Comparison of ENCODE assay signal across 7 mouse cellular contexts in genomic region chr7:110002968-110003367, GRCm38 (mm10). TPM values are rescaled to one million over a fixed set of nuclear protein-coding genes. Genes with fewer than 3 reads are reported as not detected.
DNase-seq lines count a peak whose midpoint lies in the region; ATAC-seq and TF ChIP-seq lines count a peak whose summit lies in the region.

No protein-coding gene starts in this region.

- H3K79me2 ChIP-seq in myocyte (ENCODE audit: control insufficient read depth, insufficient read depth), result no peaks in the 10 kb centered on the region

- no peaks in the 10 kb centered on the region for H3K36me3 ChIP-seq in liver, embryonic 11.5 days (ENCODE audit: control insufficient read depth, insufficient read depth, low read length)
- H3K36me3 ChIP-seq in myocyte (ENCODE audit: control insufficient read depth, insufficient read depth), result no peaks in the 10 kb centered on the region

- 0 out of 2 replicates have a peak overlapping the region, but pooled peaks have one; percentile 16 for H3K9ac ChIP-seq in liver, embryonic 11.5 days (ENCODE audit: low read depth, low read length)

- 13% methylated on average over 20 of the region's 20 CpGs for WGBS in liver, embryonic 11.5 days

- peak; percentile 52 for TF ChIP-seq POLR2A in myocyte (IDR thresholded peaks at IDR 0.05; ENCODE audit: insufficient read length, low read depth)

- peak overlapping the region; percentile 46 for H3K4me2 ChIP-seq in liver, embryonic 11.5 days
- H3K4me2 ChIP-seq in myocyte (ENCODE audit: low read depth), result peak overlapping the region; percentile 76

- H3K9me3 ChIP-seq in liver, embryonic 11.5 days (ENCODE audit: control insufficient read depth, low read length), result no peaks in the 10 kb centered on the region

- ATAC-seq in liver, embryonic 11.5 days (replicated peaks; ENCODE audit: low FRiP score), result peak; percentile 56

- H3ac ChIP-seq in myocyte (ENCODE audit: control insufficient read depth, insufficient read length), result no peak overlapping the region

- no peak overlapping the region; the same call in 1 of the 2 replicates for H3K4me3 ChIP-seq in liver, embryonic 11.5 days (ENCODE audit: low read depth, low read length)
- no peak overlapping the region for H3K4me3 ChIP-seq in myocyte

- no peaks in the 10 kb centered on the region; the same call in 1 of the 2 replicates for H3K4me1 ChIP-seq in liver, embryonic 11.5 days (replicated peaks; ENCODE audit: control insufficient read depth, insufficient read depth, low read length)

- H3K27me3 ChIP-seq in liver, embryonic 11.5 days (replicated peaks; ENCODE audit: control insufficient read depth, insufficient read depth, low read length), result 0 out of 2 replicates have a peak, but pooled peaks cover 2% of the 10 kb centered on the region
- H3K27me3 ChIP-seq in myocyte (ENCODE audit: control insufficient read depth, insufficient read depth, insufficient read length), result no peaks in the 10 kb centered on the region

- H3K27ac ChIP-seq in liver, embryonic 11.5 days (ENCODE audit: low read depth, low read length), result no peak overlapping the region

- peak; percentile 11 to 17 for DNase-seq in adrenal gland, postnatal 4 days (ENCODE audit: low spot score in 2 of 2)
- DNase-seq in embryo, embryonic 11 days, result peak; percentile 77
- DNase-seq in heart, adult 18-20 months, result peak; percentile 42 to 64
- DNase-seq in kidney, adult 18-20 months, result peak; percentile 68
- DNase-seq in liver, embryonic 11.5 days (ENCODE audit: low spot score), result peak; percentile 39
- peak; percentile 64 for DNase-seq in urinary bladder, postnatal 14 days (ENCODE audit: low spot score)

TF ChIP-seq in myocyte, 11 proteins besides CTCF, POLR2A, EP300 and RAD21:
- TF ChIP-seq MAX (IDR thresholded peaks at IDR 0.05; ENCODE audit: low read depth), result no peak
- TF ChIP-seq TCF3 (IDR thresholded peaks at IDR 0.05; ENCODE audit: insufficient read length, low read depth), result no peak
- no peak for TF ChIP-seq SRF (IDR thresholded peaks at IDR 0.05; ENCODE audit: control insufficient read depth, insufficient read length, low read depth)
- TF ChIP-seq POLR2AphosphoS2 (IDR thresholded peaks at IDR 0.05; ENCODE audit: insufficient read length, low read depth), result no peak
- TF ChIP-seq CEBPB (IDR thresholded peaks at IDR 0.05; ENCODE audit: insufficient read depth, poor library complexity, severe bottlenecking), result no peak
- TF ChIP-seq USF1 (IDR thresholded peaks at IDR 0.05; ENCODE audit: low read depth), result peak; percentile 57
- no peak for TF ChIP-seq TCF12 (IDR thresholded peaks at IDR 0.05; ENCODE audit: insufficient read depth, poor library complexity, severe bottlenecking)
- no peak for TF ChIP-seq REST (IDR thresholded peaks at IDR 0.05; ENCODE audit: insufficient read depth, insufficient read length)
- no peak for TF ChIP-seq E2F4 (IDR thresholded peaks at IDR 0.05; ENCODE audit: insufficient read depth)
- peak in 1 of 3 experiments; percentile 46 for TF ChIP-seq MYOG (IDR thresholded peaks at IDR 0.05; ENCODE audit: control insufficient read depth in 1 of 3, insufficient read depth in 1 of 3, insufficient read length in 2 of 3, low read depth in 2 of 3)
- TF ChIP-seq MYOD1 (IDR thresholded peaks at IDR 0.05; ENCODE audit: control insufficient read depth in 1 of 3, insufficient read length in 2 of 3, low read depth in 2 of 3), result no peak

RNA-seq across cellular contexts. Expression of gene Ipo7, which starts 15.1 kb away (rescaled TPM):
- 10 to 100 TPM; 70.4 to 73.8 TPM for total RNA-seq in adrenal gland, postnatal 4 days (2021)
- 10 to 100 TPM; 96.4 to 99.0 TPM for total RNA-seq in heart, adult 18-20 months (2021)
- 36.8 and 45.0 TPM in 2 replicates for polyA plus RNA-seq in liver, embryonic 11.5 days (2014; fragmentation: Nextera tagmentation; extraction: Ambion mirVana)
- polyA plus RNA-seq in myocyte (2012; fragmentation: generic; extraction: Trizol), result 28.3 TPM

RNA-seq across cellular contexts. Expression of gene Tmem41b, which starts 16.2 kb away (rescaled TPM):
- 10 to 100 TPM; 43.4 to 49.2 TPM for total RNA-seq in adrenal gland, postnatal 4 days (2021)
- total RNA-seq in heart, adult 18-20 months (2021), result 10 to 100 TPM; 43.4 to 54.7 TPM
- 65.0 and 72.6 TPM in 2 replicates for polyA plus RNA-seq in liver, embryonic 11.5 days (2014; fragmentation: Nextera tagmentation; extraction: Ambion mirVana)
- 32.2 TPM for polyA plus RNA-seq in myocyte (2012; fragmentation: generic; extraction: Trizol)

RNA-seq across cellular contexts. Expression of gene Dennd5a, which starts 42.7 kb away (rescaled TPM):
- 100 to 1,000 TPM; 150 to 154 TPM for total RNA-seq in adrenal gland, postnatal 4 days (2021)
- 100 to 1,000 TPM; 122 to 123 TPM for total RNA-seq in heart, adult 18-20 months (2021)
- 21.8 and 26.7 TPM in 2 replicates for polyA plus RNA-seq in liver, embryonic 11.5 days (2014; fragmentation: Nextera tagmentation; extraction: Ambion mirVana)
- polyA plus RNA-seq in myocyte (2012; fragmentation: generic; extraction: Trizol), result 54.0 TPM

RNA-seq across cellular contexts. Expression of gene Zfp143, which starts 58.0 kb away (rescaled TPM):
- total RNA-seq in adrenal gland, postnatal 4 days (2021), result 10 to 100 TPM; 17.4 to 17.8 TPM
- total RNA-seq in heart, adult 18-20 months (2021), result 1 to 10 TPM; 6.8 to 7.6 TPM
- polyA plus RNA-seq in liver, embryonic 11.5 days (2014; fragmentation: Nextera tagmentation; extraction: Ambion mirVana), result 16.8 and 19.5 TPM in 2 replicates
- polyA plus RNA-seq in myocyte (2012; fragmentation: generic; extraction: Trizol), result 6.4 TPM

Comparison
In these comparisons a context has a peak if more than half of its experiments do, and no peak if none do; other contexts are left out.
1. DNase-seq: peak in every context shown above with its lines; median percentile 77 in embryo, embryonic 11 days; 68 in kidney, adult 18-20 months; 64 in urinary bladder, postnatal 14 days; 53 in heart, adult 18-20 months; 39 in liver, embryonic 11.5 days; 14 in adrenal gland, postnatal 4 days.